Mouse (Mus musculus) liver, embryonic 14.5 days (tissue): ENCODE results near the gene Ppfibp1. TPM values are rescaled to one million over a fixed set of nuclear protein-coding genes. Genes with fewer than 3 reads are reported as not detected.

ENCODE experiments used
- ATAC-seq: fragments of 200-750 bp; cut with Nextera tagmentation; 2 replicates; pipeline ENCODE4 v1.8.0; 2017; ENCODE audit warnings: moderate number of reproducible peaks, mild to moderate bottlenecking, moderate library complexity; ENCODE audit not compliant: insufficient read depth
- DNase-seq, 3 experiments: peaks; one replicate each; pipeline ENCODE4 v3.0.0-alpha.2; 2012 to 2013; ENCODE audit warnings: low read depth in 3 of 3, low spot score in 3 of 3
- H3K27ac ChIP-seq: fragments of 300-500 bp; sonication (generic); 2 replicates; pipeline ENCODE4 v1.5.1; 2014; ENCODE audit warnings: moderate library complexity, mild to moderate bottlenecking, control low read depth, inconsistent platforms
- H3K27me3 ChIP-seq: fragments of 300-500 bp; sonication (generic); 2 replicates; pipeline ENCODE4 v1.6.1; 2014; ENCODE audit warnings: mild to moderate bottlenecking, low read length, moderate library complexity; ENCODE audit not compliant: control insufficient read depth, insufficient read depth
- H3K36me3 ChIP-seq: fragments of 300-500 bp; sonication (generic); replicated peaks from 2 replicates; pipeline ENCODE4 v1.6.1; 2014; ENCODE audit warnings: low read depth; ENCODE audit not compliant: control insufficient read depth, insufficient read depth
- H3K4me1 ChIP-seq, 2 experiments: fragments of 200-500 bp in 1 of 2; fragments of 300-500 bp in 1 of 2; sonication (generic) in 1 of 2; replicated peaks; 2 replicates each; pipeline ENCODE4 v1.6.1; 2012 to 2014; ENCODE audit warnings: antibody characterized with exemption in 1 of 2, inconsistent platforms in 1 of 2, low read length in 1 of 2; ENCODE audit not compliant: control insufficient read depth in 2 of 2, insufficient read depth in 2 of 2
- H3K4me2 ChIP-seq: fragments of 300-500 bp; sonication (generic); 2 replicates; pipeline ENCODE4 v1.6.1; 2014; ENCODE audit warnings: low read depth, mild to moderate bottlenecking, control low read depth, moderate library complexity
- H3K4me3 ChIP-seq, 2 experiments: fragments of 200-500 bp in 1 of 2; fragments of 300-500 bp in 1 of 2; sonication (generic) in 1 of 2; 2 replicates each; pipeline ENCODE4 v1.5.1; 2012 to 2014; ENCODE audit warnings: low read depth in 2 of 2, low read length in 2 of 2, mild to moderate bottlenecking in 2 of 2, control low read depth in 1 of 2, inconsistent platforms in 1 of 2, moderate library complexity in 1 of 2; ENCODE audit not compliant: insufficient read depth in 1 of 2
- H3K9ac ChIP-seq: fragments of 300-500 bp; sonication (generic); replicated peaks from 2 replicates; pipeline ENCODE4 v1.6.1; 2014; ENCODE audit warnings: mild to moderate bottlenecking, control low read depth, moderate library complexity
- H3K9me3 ChIP-seq: fragments of 300-500 bp; sonication (generic); 2 replicates; pipeline ENCODE4 v1.6.1; 2016; ENCODE audit warnings: low read length, mixed read lengths; ENCODE audit not compliant: control insufficient read depth
- CTCF ChIP-seq: IDR thresholded peaks from 2 replicates; pipeline ENCODE4 v1.5.1; 2016; ENCODE audit warnings: antibody characterized with exemption, low read depth, control low read depth
- EP300 ChIP-seq: IDR thresholded peaks from 2 replicates; pipeline ENCODE4 v1.6.1; 2016; ENCODE audit warnings: antibody characterized with exemption, low read depth
- WGBS: fragments of 180-500 bp; shearing (Covaris S2); extraction: QIAGEN DNeasy Blood & Tissue Kit; methylation state at CpG from one replicate; pipeline ENCODE4 v1.1.7; 2014; ENCODE audit not compliant: insufficient replicate concordance; 5-methylcytosine and 5-hydroxymethylcytosine counted together
- polyA plus RNA-seq, 2 experiments: library from polyadenylated mRNA; depleted of rRNA in 1 of 2; stranded (reverse) in 1 of 2; unstranded in 1 of 2; fragments of >200 nt; fragmentation: Nextera tagmentation in 1 of 2; extraction: Ambion mirVana in 1 of 2; gene quantifications; 2 replicates each; pipeline versions ENCODE4 v1.2.1 to v1.2.3; 2012 to 2014

Gene Ppfibp1
- polyA plus RNA-seq, 2 experiments = 5.2 to 9.1 TPM

- H3K27ac ChIP-seq = no peak overlapping the region
- no peak for TF ChIP-seq EP300
- no peak for TF ChIP-seq CTCF
- no peak for DNase-seq
- H3K4me2 ChIP-seq = no peak overlapping the region
- no peaks in the 10 kb centered on the region for H3K9me3 ChIP-seq
- H3K4me1 ChIP-seq = no peaks in the 10 kb centered on the region
- H3K4me3 ChIP-seq = no peak overlapping the region
- no peak for ATAC-seq
- H3K36me3 ChIP-seq = no peaks in the 10 kb centered on the region
- H3K9ac ChIP-seq = no peak overlapping the region
- no peaks in the 10 kb centered on the region for H3K27me3 ChIP-seq
- 77% methylated on average over 5 of the region's 5 CpGs for WGBS
These were observed 132.9 kb downstream of the Ppfibp1 start for GRCm38 (mm10) chr6:147021181-147021580.

GRCm38 (mm10) chr6:147022375-147023132 is 134.3 kb downstream of the Ppfibp1 start:
- 69% methylated on average over 16 of the region's 16 CpGs for WGBS
- no peak overlapping the region for H3K4me3 ChIP-seq

GRCm38 (mm10) chr6:147023133-147023395 is 134.8 kb downstream of the Ppfibp1 start:
- H3K27ac ChIP-seq = no peak overlapping the region
- TF ChIP-seq CTCF = no peak
- TF ChIP-seq EP300 = no peak
- H3K4me1 ChIP-seq = no peaks in the 10 kb centered on the region
- no peaks in the 10 kb centered on the region for H3K27me3 ChIP-seq
- 78% methylated on average over 2 of the region's 2 CpGs for WGBS
- no peaks in the 10 kb centered on the region for H3K36me3 ChIP-seq
- no peak for ATAC-seq
- no peak overlapping the region for H3K9ac ChIP-seq
- no peak overlapping the region for H3K4me3 ChIP-seq
- no peaks in the 10 kb centered on the region for H3K9me3 ChIP-seq
- no peak overlapping the region for H3K4me2 ChIP-seq
- no peak for DNase-seq

More at GRCm38 (mm10) chr6:147022375-147023132, 134.3 kb downstream of the Ppfibp1 start:
- DNase-seq (no peak), ATAC-seq (no peak)
- H3K4me1 ChIP-seq = no peaks in the 10 kb centered on the region
- no peak overlapping the region for H3K4me2 ChIP-seq
- H3K36me3 ChIP-seq = no peaks in the 10 kb centered on the region
- no peaks in the 10 kb centered on the region for H3K9me3 ChIP-seq
- H3K27ac ChIP-seq = no peak overlapping the region
- no peak for TF ChIP-seq EP300
- no peak for TF ChIP-seq CTCF
- no peaks in the 10 kb centered on the region for H3K27me3 ChIP-seq
- H3K9ac ChIP-seq = no peak overlapping the region

GRCm38 (mm10) chr6:147023568-147023967 is 135.3 kb downstream of the Ppfibp1 start:
- H3K4me3 ChIP-seq = no peak overlapping the region
- no peaks in the 10 kb centered on the region for H3K27me3 ChIP-seq
- no peaks in the 10 kb centered on the region for H3K9me3 ChIP-seq
- H3K36me3 ChIP-seq = no peaks in the 10 kb centered on the region
- H3K4me2 ChIP-seq = no peak overlapping the region
- no peak for ATAC-seq
- no peak overlapping the region for H3K9ac ChIP-seq
- no peaks in the 10 kb centered on the region for H3K4me1 ChIP-seq
- DNase-seq = no peak
- H3K27ac ChIP-seq = no peak overlapping the region
- TF ChIP-seq EP300 = no peak

GRCm38 (mm10) chr6:147024761-147025160 is 136.5 kb downstream of the Ppfibp1 start:
- no peak for DNase-seq
- H3K27ac ChIP-seq = no peak overlapping the region
- no peak overlapping the region for H3K4me3 ChIP-seq
- no peaks in the 10 kb centered on the region for H3K27me3 ChIP-seq
- no peaks in the 10 kb centered on the region for H3K4me1 ChIP-seq
- H3K4me2 ChIP-seq = no peak overlapping the region
- H3K9me3 ChIP-seq = no peaks in the 10 kb centered on the region
- TF ChIP-seq CTCF (no peak), EP300 (no peak)
- ATAC-seq = no peak
- 48% methylated on average over 3 of the region's 3 CpGs for WGBS
- no peaks in the 10 kb centered on the region for H3K36me3 ChIP-seq
- no peak overlapping the region for H3K9ac ChIP-seq
